Mouse (Mus musculus) intestine, postnatal 0 days (tissue): ENCODE data around the gene Igsf9. TPM values are rescaled to one million over a fixed set of nuclear protein-coding genes. Genes with fewer than 3 reads are reported as not detected.

Experiments used
- ATAC-seq: fragments of 200-750 bp; cut with Nextera tagmentation; 2 replicates; pipeline ENCODE4 v1.8.0; 2017; ENCODE audit warnings: mild to moderate bottlenecking, moderate TSS enrichment, moderate library complexity
- H3K27ac ChIP-seq: fragments of 300-500 bp; sonication (generic); 2 replicates; pipeline ENCODE4 v1.5.1; 2014; ENCODE audit warnings: mild to moderate bottlenecking, low read depth, low read length, moderate library complexity
- H3K27me3 ChIP-seq: fragments of 300-500 bp; sonication (generic); replicated peaks from 2 replicates; pipeline ENCODE4 v1.6.1; 2014; ENCODE audit warnings: low read length, mixed read lengths; ENCODE audit not compliant: control insufficient read depth, insufficient read depth
- H3K36me3 ChIP-seq: fragments of 300-500 bp; sonication (generic); 2 replicates; pipeline ENCODE4 v1.6.1; 2014; ENCODE audit warnings: mild to moderate bottlenecking, moderate library complexity; ENCODE audit not compliant: control insufficient read depth, insufficient read depth
- H3K4me1 ChIP-seq: fragments of 300-500 bp; sonication (generic); replicated peaks from 2 replicates; pipeline ENCODE4 v1.6.1; 2014; ENCODE audit warnings: antibody characterized with exemption, low read length, mixed read lengths; ENCODE audit not compliant: control insufficient read depth, insufficient read depth
- H3K4me2 ChIP-seq: fragments of 300-500 bp; sonication (generic); replicated peaks from 2 replicates; pipeline ENCODE4 v1.6.1; 2014; ENCODE audit warnings: low read depth, mild to moderate bottlenecking, moderate library complexity
- H3K4me3 ChIP-seq: fragments of 300-500 bp; sonication (generic); 2 replicates; pipeline ENCODE4 v1.5.1; 2014; ENCODE audit warnings: low read depth, low read length
- H3K9ac ChIP-seq: fragments of 300-500 bp; sonication (generic); 2 replicates; pipeline ENCODE4 v1.6.1; 2014; ENCODE audit warnings: mild to moderate bottlenecking, low read depth, low read length
- H3K9me3 ChIP-seq: fragments of 300-500 bp; sonication (generic); 2 replicates; pipeline ENCODE4 v1.6.1; 2016; ENCODE audit warnings: mixed run types; ENCODE audit not compliant: control insufficient read depth
- CTCF ChIP-seq: sonication (generic); IDR thresholded peaks from 2 replicates; pipeline ENCODE4 v1.5.1; 2016; ENCODE audit warnings: low read depth, mild to moderate bottlenecking, control low read depth, antibody characterized with exemption, moderate library complexity
- WGBS: fragments of 180-500 bp; shearing (Covaris S2); extraction: QIAGEN DNeasy Blood & Tissue Kit; methylation state at CpG from one replicate; pipeline ENCODE4 v1.1.7; 2014; 5-methylcytosine and 5-hydroxymethylcytosine counted together
- polyA plus RNA-seq: library from polyadenylated mRNA; unstranded; fragments of >200 nt; fragmentation: Nextera tagmentation; extraction: Ambion mirVana; gene quantifications from 2 replicates; pipeline ENCODE4 v1.2.1, GENCODE M21; 2015

Igsf9 gene
- polyA plus RNA-seq, 1 experiment from 2014 or later: 73.4 TPM

- H3K4me1 ChIP-seq: 0 out of 2 replicates have a peak, but pooled peaks cover 5% of the 10 kb centered on the region
- ATAC-seq: no peak
- H3K9ac ChIP-seq: no peak overlapping the region
- no peaks in the 10 kb centered on the region for H3K27me3 ChIP-seq
- no peak overlapping the region for H3K4me3 ChIP-seq
- no peaks in the 10 kb centered on the region for H3K9me3 ChIP-seq
- no peak overlapping the region for H3K4me2 ChIP-seq
- WGBS: 86% methylated on average over 3 of the region's 3 CpGs
- TF ChIP-seq CTCF: no peak
- H3K27ac ChIP-seq: no peak overlapping the region
- H3K36me3 ChIP-seq: no peaks in the 10 kb centered on the region
These were observed 7.4 kb upstream of the Igsf9 start for GRCm38 (mm10) chr1:172474196-172474595.

GRCm38 (mm10) chr1:172475054-172475741, 6.4 kb upstream of the Igsf9 start, which contains the start of gene Slamf9:
Gene Slamf9 (plus strand): TSS chr1:172475358.
- no peak within 1 kb of the TSS for H3K9ac ChIP-seq
- 0 out of 2 replicates have a peak, but pooled peaks cover 5% of the 10 kb centered on the region for H3K4me1 ChIP-seq
- no peak within 1 kb of the TSS for H3K27ac ChIP-seq
- TF ChIP-seq CTCF: no peak
- no peak within 1 kb of the TSS for H3K4me2 ChIP-seq
- no peaks in the 10 kb centered on the region for H3K9me3 ChIP-seq
- ATAC-seq: peak; percentile 55; the same call in 1 of the 2 replicates
- no peak within 1 kb of the TSS for H3K4me3 ChIP-seq
- WGBS: 31% methylated on average over 7 of the region's 7 CpGs
- no peaks in the 10 kb centered on the region for H3K36me3 ChIP-seq
- no peaks in the 10 kb centered on the region for H3K27me3 ChIP-seq

- Histone ChIP-seq H3K4me1 (0 out of 2 replicates have a peak, but pooled peaks cover 5% of the 10 kb centered on the region), H3K27me3 (no peaks in the 10 kb centered on the region), H3K4me3 (no peak overlapping the region), H3K36me3 (no peaks in the 10 kb centered on the region), H3K4me2 (no peak overlapping the region), H3K27ac (no peak overlapping the region), H3K9ac (no peak overlapping the region), H3K9me3 (no peaks in the 10 kb centered on the region)
- no peak for ATAC-seq
- 79% methylated on average over 5 of the region's 5 CpGs for WGBS
- TF ChIP-seq CTCF: no peak
These were observed 3.6 kb upstream of the Igsf9 start for GRCm38 (mm10) chr1:172478020-172478419.

- 88% methylated on average over 4 of the region's 4 CpGs for WGBS
- no peak overlapping the region for H3K4me2 ChIP-seq
- H3K4me3 ChIP-seq: no peak overlapping the region
- no peak overlapping the region for H3K9ac ChIP-seq
- ATAC-seq: no peak
- peaks cover 6% of the 10 kb centered on the region; the same call in 1 of the 2 replicates for H3K4me1 ChIP-seq
- H3K9me3 ChIP-seq: no peaks in the 10 kb centered on the region
- no peak overlapping the region for H3K27ac ChIP-seq
- H3K27me3 ChIP-seq: no peaks in the 10 kb centered on the region
- TF ChIP-seq CTCF: no peak
- 0 out of 2 replicates have a peak, but pooled peaks cover 10% of the 10 kb centered on the region for H3K36me3 ChIP-seq
These were observed 1.2 kb upstream of the Igsf9 start for GRCm38 (mm10) chr1:172480376-172480775.

GRCm38 (mm10) chr1:172481111-172481510, 477 bp upstream of the Igsf9 start:
- Histone ChIP-seq H3K27me3 (no peaks in the 10 kb centered on the region), H3K4me2 (peak overlapping the region; percentile 76), H3K27ac (peak overlapping the region; percentile 78), H3K4me3 (peak overlapping the region; percentile 51), H3K9ac (no peak overlapping the region), H3K36me3 (0 out of 2 replicates have a peak, but pooled peaks cover 14% of the 10 kb centered on the region), H3K4me1 (peaks cover 3% of the 10 kb centered on the region; the same call in 1 of the 2 replicates), H3K9me3 (no peaks in the 10 kb centered on the region)
- 13% methylated on average over 13 of the region's 13 CpGs for WGBS
- ATAC-seq: no peak
- TF ChIP-seq CTCF: no peak

- 12% methylated on average over 12 of the region's 12 CpGs for WGBS
- peak; percentile 73 for ATAC-seq
- Histone ChIP-seq H3K9ac (peak overlapping the region; percentile 40), H3K27ac (peak overlapping the region; percentile 78), H3K9me3 (no peaks in the 10 kb centered on the region), H3K4me1 (peaks cover 6% of the 10 kb centered on the region; the same call in 1 of the 2 replicates), H3K4me3 (peak overlapping the region; percentile 51), H3K4me2 (peak overlapping the region; percentile 76), H3K27me3 (no peaks in the 10 kb centered on the region), H3K36me3 (0 out of 2 replicates have a peak, but pooled peaks cover 17% of the 10 kb centered on the region)
- TF ChIP-seq CTCF: no peak
These were observed 1.2 kb downstream of the Igsf9 start for GRCm38 (mm10) chr1:172482518-172483360.
